Mouse (Mus musculus) olfactory bulb, adult 2 months (tissue): Measurements from ENCODE around the gene Hdgfl2.
A peak's percentile ranks its signal among the peaks of the same experiment; 100 is the strongest.

Experiments used
- CTCF ChIP-seq: fragments of 200-500 bp; IDR thresholded peaks from 2 replicates; pipeline ENCODE4 v1.5.1; 2012; ENCODE audit warnings: low read depth, mild to moderate bottlenecking, low read length, moderate library complexity; ENCODE audit not compliant: insufficient read depth
- POLR2A ChIP-seq: fragments of 200-500 bp; IDR thresholded peaks from 2 replicates; pipeline ENCODE4 v1.6.1; 2012; ENCODE audit warnings: mild to moderate bottlenecking, low read depth, low read length, moderate library complexity; ENCODE audit not compliant: insufficient read depth

DNA sequence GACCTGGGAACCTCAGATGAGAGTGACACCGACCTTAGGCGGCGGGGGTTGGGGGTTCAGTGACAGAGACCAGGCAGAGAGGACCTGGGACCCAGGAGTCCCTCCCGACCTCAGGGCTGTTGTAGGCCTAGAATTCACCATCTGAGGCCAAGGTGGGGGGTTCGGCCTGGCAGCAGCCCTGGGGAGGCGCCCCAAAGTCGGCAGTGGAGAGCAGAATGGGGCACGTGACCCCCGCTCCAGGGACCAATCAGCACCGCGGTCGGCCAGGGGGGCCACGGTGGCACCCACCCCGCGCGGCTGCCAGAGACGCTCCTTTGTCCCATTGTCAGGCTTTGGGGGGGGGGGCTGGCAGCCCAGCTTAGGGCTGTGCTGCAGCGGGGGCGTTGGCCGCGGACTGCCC lies 59.9 kb downstream of the Hdgfl2 start:
- 0 out of 2 replicates have a peak, but pooled peaks have one; percentile 8 for TF ChIP-seq POLR2A
- no peak for TF ChIP-seq CTCF
